ENCODE assay signal across 8 mouse cellular contexts in the genomic region with DNA sequence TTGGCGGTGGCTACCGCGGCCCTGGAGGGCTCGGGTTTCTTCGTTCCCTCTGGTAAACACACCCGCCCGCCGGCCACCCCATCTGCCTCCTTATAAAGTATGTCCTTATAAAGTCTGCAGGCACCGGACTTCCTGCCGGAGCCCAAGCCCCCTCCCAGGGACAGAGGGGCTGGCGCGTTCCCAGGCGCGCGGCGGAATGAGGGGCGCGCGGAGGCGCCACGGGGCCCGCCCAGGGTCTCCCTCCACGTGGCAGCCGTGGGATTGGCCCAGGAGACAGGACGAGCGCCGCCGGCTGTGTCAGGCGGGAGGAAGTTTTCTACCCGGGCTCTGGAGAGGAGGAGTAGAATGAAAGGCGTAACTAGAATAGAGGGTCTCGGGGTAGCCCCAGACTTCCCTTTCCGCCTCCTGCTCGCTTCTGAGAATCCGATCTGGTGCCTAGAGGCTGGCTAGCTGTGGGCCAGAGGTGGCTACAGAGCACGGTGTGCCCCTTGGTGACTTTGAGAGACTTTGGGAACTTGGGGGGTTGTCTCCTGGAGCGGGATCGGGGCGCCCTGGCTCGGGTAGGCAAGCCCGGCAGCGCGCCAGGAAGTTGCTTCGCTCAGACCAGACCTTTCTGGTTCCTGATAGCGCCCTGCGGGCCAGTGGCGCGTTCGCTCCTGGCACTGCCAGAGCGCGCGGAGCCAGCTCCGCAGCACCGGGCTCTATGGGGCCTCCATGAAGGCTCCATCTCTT. TPM values are rescaled to one million over a fixed set of nuclear protein-coding genes. Genes with fewer than 3 reads are reported as not detected.
DNase-seq lines count a peak whose midpoint lies in the region; ATAC-seq and TF ChIP-seq lines count a peak whose summit lies in the region.

No protein-coding gene starts in this region.

- H3K36me3 ChIP-seq in embryonic facial prominence, embryonic 11.5 days (replicated peaks; ENCODE audit: control insufficient read depth, insufficient read depth, low read depth, low read length): no peaks in the 10 kb centered on the region
- no peaks in the 10 kb centered on the region for H3K36me3 ChIP-seq in kidney, adult 2 months (ENCODE audit: control insufficient read depth, insufficient read depth, low read length)
- H3K36me3 ChIP-seq in lung, embryonic 16.5 days (ENCODE audit: control insufficient read depth, insufficient read depth, low read length): no peaks in the 10 kb centered on the region; the same call in 1 of the 2 replicates

- TF ChIP-seq POLR2A in kidney, adult 2 months (IDR thresholded peaks at IDR 0.05; ENCODE audit: low read depth, low read length): no peak

- TF ChIP-seq CTCF in kidney, adult 2 months (conservative IDR thresholded peaks at IDR 0.05; ENCODE audit: insufficient read depth, insufficient read length, low read depth, low read length): no peak

- H3K4me1 ChIP-seq in embryonic facial prominence, embryonic 11.5 days (ENCODE audit: control insufficient read depth, insufficient read depth, low read length): peaks cover 3% of the 10 kb centered on the region; the same call in 1 of the 2 replicates
- H3K4me1 ChIP-seq in kidney, adult 2 months (ENCODE audit: control insufficient read depth, insufficient read depth, low read length): peaks cover 10% of the 10 kb centered on the region; the same call in 1 of the 2 replicates
- H3K4me1 ChIP-seq in lung, embryonic 16.5 days (replicated peaks; ENCODE audit: control insufficient read depth, insufficient read depth, low read length): peaks cover 24% of the 10 kb centered on the region

- H3K9me3 ChIP-seq in embryonic facial prominence, embryonic 11.5 days (replicated peaks; ENCODE audit: control insufficient read depth, low read length): no peaks in the 10 kb centered on the region
- no peaks in the 10 kb centered on the region for H3K9me3 ChIP-seq in lung, embryonic 16.5 days (ENCODE audit: control insufficient read depth, low read length)

- H3K9ac ChIP-seq in embryonic facial prominence, embryonic 11.5 days (replicated peaks; ENCODE audit: low read length): peak overlapping the region; percentile 78
- peak overlapping the region; percentile 75 for H3K9ac ChIP-seq in lung, embryonic 16.5 days (ENCODE audit: low read length)

- peak overlapping the region; percentile 82 for H3K27ac ChIP-seq in embryonic facial prominence, embryonic 11.5 days (replicated peaks; ENCODE audit: low read depth, low read length)
- 0 out of 2 replicates have a peak overlapping the region, but pooled peaks have one; percentile 36 for H3K27ac ChIP-seq in kidney, adult 2 months (ENCODE audit: insufficient read depth, low read depth, low read length)
- peak overlapping the region; percentile 90 for H3K27ac ChIP-seq in lung, embryonic 16.5 days (ENCODE audit: low read length)

- 0% methylated on average over 53 of the region's 54 CpGs for WGBS in embryonic facial prominence, embryonic 11.5 days
- WGBS in kidney, adult 2 months: under 1% methylated on average over 54 of the region's 54 CpGs
- under 1% methylated on average over 54 of the region's 54 CpGs for WGBS in lung, embryonic 16.5 days

- peak; percentile 91 for ATAC-seq in embryonic facial prominence, embryonic 11.5 days (replicated peaks; ENCODE audit: insufficient number of reproducible peaks, low FRiP score, low TSS enrichment, low read depth)
- ATAC-seq in lung, embryonic 16.5 days (ENCODE audit: low read depth): peak; percentile 94

- no peaks in the 10 kb centered on the region for H3K27me3 ChIP-seq in embryonic facial prominence, embryonic 11.5 days (ENCODE audit: control insufficient read depth, insufficient read depth, low read length)
- peaks cover 4% of the 10 kb centered on the region; the same call in 1 of the 2 replicates for H3K27me3 ChIP-seq in kidney, adult 2 months (replicated peaks; ENCODE audit: control insufficient read depth, insufficient read depth, low read length)
- H3K27me3 ChIP-seq in lung, embryonic 16.5 days (ENCODE audit: control insufficient read depth, insufficient read depth, low read depth, low read length): peaks cover 8% of the 10 kb centered on the region; the same call in 1 of the 2 replicates

- peak; percentile 66 to 69 for DNase-seq in cerebellum, postnatal 10 days
- DNase-seq in cerebellum, adult 8-10 months: no peak
- DNase-seq in embryonic facial prominence, embryonic 11.5 days (ENCODE audit: low spot score): peak; percentile 91
- DNase-seq in heart, adult 9 months (ENCODE audit: low spot score in 2 of 2): peak; percentile 64 to 73
- DNase-seq in kidney, adult 2 months: peak; percentile 59
- peak; percentile 58 for DNase-seq in ovary, postnatal 10 days (ENCODE audit: low spot score)
- DNase-seq in urinary bladder, postnatal 10 days (ENCODE audit: low spot score): peak; percentile 34

- peak overlapping the region; percentile 93 for H3K4me2 ChIP-seq in embryonic facial prominence, embryonic 11.5 days (ENCODE audit: low read depth, low read length)
- peak overlapping the region; percentile 97 for H3K4me2 ChIP-seq in lung, embryonic 16.5 days (ENCODE audit: low read depth, low read length)

- H3K4me3 ChIP-seq in embryonic facial prominence, embryonic 11.5 days (ENCODE audit: low read depth, low read length): peak overlapping the region; percentile 62
- H3K4me3 ChIP-seq in kidney, adult 2 months (ENCODE audit: insufficient read depth, low read depth, low read length): peak overlapping the region; percentile 58
- peak overlapping the region; percentile 65 for H3K4me3 ChIP-seq in lung, embryonic 16.5 days (ENCODE audit: low read length)

RNA-seq across cellular contexts. Expression of a gene that starts 1.5 kb away (rescaled TPM):
- 23.1 and 28.0 TPM in 2 replicates for polyA plus RNA-seq in embryonic facial prominence, embryonic 11.5 days (2014; fragmentation: Nextera tagmentation; extraction: Ambion mirVana)
- polyA plus RNA-seq in kidney, adult 2 months (2012; rRNA removed): 3.6 and 4.3 TPM in 2 replicates
- 16.5 and 20.4 TPM in 2 replicates for polyA plus RNA-seq in lung, embryonic 16.5 days (2015; fragmentation: Nextera tagmentation; extraction: Ambion mirVana)

RNA-seq across cellular contexts. Expression of a gene that starts 13.4 kb away (rescaled TPM):
- polyA plus RNA-seq in embryonic facial prominence, embryonic 11.5 days (2014; fragmentation: Nextera tagmentation; extraction: Ambion mirVana): 45.9 and 50.0 TPM in 2 replicates
- polyA plus RNA-seq in kidney, adult 2 months (2012; rRNA removed): 62.2 and 90.3 TPM in 2 replicates
- polyA plus RNA-seq in lung, embryonic 16.5 days (2015; fragmentation: Nextera tagmentation; extraction: Ambion mirVana): 36.9 and 39.3 TPM in 2 replicates

RNA-seq across cellular contexts. Expression of a gene that starts 17.7 kb away (rescaled TPM):
- 0.11 and 0.20 TPM in 2 replicates for polyA plus RNA-seq in embryonic facial prominence, embryonic 11.5 days (2014; fragmentation: Nextera tagmentation; extraction: Ambion mirVana)
- 2.6 TPM in 1 of 2 replicates, not detected in the other for polyA plus RNA-seq in kidney, adult 2 months (2012; rRNA removed)
- polyA plus RNA-seq in lung, embryonic 16.5 days (2015; fragmentation: Nextera tagmentation; extraction: Ambion mirVana): 0.70 and 0.77 TPM in 2 replicates

RNA-seq across cellular contexts. Expression of a gene that starts 41.6 kb away (rescaled TPM):
- 30.6 and 36.1 TPM in 2 replicates for polyA plus RNA-seq in embryonic facial prominence, embryonic 11.5 days (2014; fragmentation: Nextera tagmentation; extraction: Ambion mirVana)
- polyA plus RNA-seq in kidney, adult 2 months (2012; rRNA removed): 18.1 and 24.1 TPM in 2 replicates
- polyA plus RNA-seq in lung, embryonic 16.5 days (2015; fragmentation: Nextera tagmentation; extraction: Ambion mirVana): 76.0 and 82.9 TPM in 2 replicates

RNA-seq across cellular contexts. Expression of a gene that starts 46.3 kb away (rescaled TPM):
- 2.4 and 3.2 TPM in 2 replicates for polyA plus RNA-seq in embryonic facial prominence, embryonic 11.5 days (2014; fragmentation: Nextera tagmentation; extraction: Ambion mirVana)
- polyA plus RNA-seq in kidney, adult 2 months (2012; rRNA removed): 1.4 and 1.5 TPM in 2 replicates
- 0.16 and 0.31 TPM in 2 replicates for polyA plus RNA-seq in lung, embryonic 16.5 days (2015; fragmentation: Nextera tagmentation; extraction: Ambion mirVana)

Comparison
In these comparisons a context has a peak if more than half of its experiments do, and no peak if none do; other contexts are left out.
1. H3K27ac ChIP-seq: peak in every context shown above with its lines; median percentile 90 in lung, embryonic 16.5 days; 82 in embryonic facial prominence, embryonic 11.5 days; 36 in kidney, adult 2 months.